Mouse (Mus musculus) embryonic facial prominence, embryonic 15.5 days (tissue): ENCODE data around the gene Ankrd36. TPM values are rescaled to one million over a fixed set of nuclear protein-coding genes. Genes with fewer than 3 reads are reported as not detected.

Source experiments
- polyA plus RNA-seq: library from polyadenylated mRNA; unstranded; fragments of >200 nt; fragmentation: Nextera tagmentation; extraction: Ambion mirVana; gene quantifications from 2 replicates; pipeline ENCODE4 v1.2.1, GENCODE M21; 2015

Ankrd36 gene
- polyA plus RNA-seq, 1 experiment from 2014 or later: not detected

Other genes starting within 250 kb of the Ankrd36 start
- gene Znrf3, start 124.8 kb upstream of the Ankrd36 start, polyA plus RNA-seq: 15.9 and 16.9 TPM in 2 replicates
- 209 and 218 TPM in 2 replicates for gene Xbp1, start 49.0 kb upstream of the Ankrd36 start, polyA plus RNA-seq
- gene Ccdc117, start 27.5 kb upstream of the Ankrd36 start, polyA plus RNA-seq: 17.7 and 19.2 TPM in 2 replicates
- gene Mrps24, start 146.0 kb downstream of the Ankrd36 start, polyA plus RNA-seq: 173 and 178 TPM in 2 replicates
- gene Urgcp, start 192.7 kb downstream of the Ankrd36 start, polyA plus RNA-seq: 29.4 and 30.1 TPM in 2 replicates
- 118 and 128 TPM in 2 replicates for gene Dbnl, start 218.8 kb downstream of the Ankrd36 start, polyA plus RNA-seq
- gene Pgam2, start 234.0 kb downstream of the Ankrd36 start, polyA plus RNA-seq: 71.2 and 107 TPM in 2 replicates